Comparison of ENCODE assay signal across 8 mouse cellular contexts in genomic region chr1:191224302-191224980, GRCm38 (mm10). TPM values are rescaled to one million over a fixed set of nuclear protein-coding genes. Genes with fewer than 3 reads are reported as not detected.
DNase-seq lines count a peak whose midpoint lies in the region; TF ChIP-seq lines count a peak whose summit lies in the region.

No protein-coding gene starts in this region.

- DNase-seq in WW6 (ENCODE audit: low read depth, low spot score) = peak; percentile 71
- peak; percentile 80 to 92 for DNase-seq in cerebellum, postnatal 4 days (ENCODE audit: low spot score in 2 of 2)
- peak; percentile 97 for DNase-seq in gastrocnemius, adult 2 months
- peak; percentile 70 for DNase-seq in hindlimb bud, embryonic 11.5 days (ENCODE audit: extremely low spot score, low read depth, low spot score)
- peak; percentile 82 to 89 for DNase-seq in left cerebral cortex, adult 8-10 months (ENCODE audit: low spot score in 2 of 2)
- DNase-seq in right cerebral cortex, postnatal 10 days (ENCODE audit: low spot score in 2 of 2) = peak; percentile 95
- DNase-seq in urinary bladder, postnatal 25 days (ENCODE audit: low spot score) = peak; percentile 94

- intact Hi-C loops in gastrocnemius, adult 2 months (cut with DNase I) = no loop called here

- peaks cover 18% of the 10 kb centered on the region for H3K27me3 ChIP-seq in megakaryocyte, embryonic 14.5 days (replicated peaks)

- peak overlapping the region; percentile 89 for H3K4me3 ChIP-seq in gastrocnemius, adult 2 months
- H3K4me3 ChIP-seq in megakaryocyte, embryonic 14.5 days (replicated peaks) = peak overlapping the region; percentile 98

- TF ChIP-seq CTCF in gastrocnemius, adult 2 months (IDR thresholded peaks at IDR 0.05) = peak; percentile 21; the same call in 1 of the 2 replicates

- no peaks in the 10 kb centered on the region for H3K36me3 ChIP-seq in megakaryocyte, embryonic 14.5 days (replicated peaks; ENCODE audit: low read length)

- H3K27ac ChIP-seq in gastrocnemius, adult 2 months = peak overlapping the region; percentile 99

- H3K4me1 ChIP-seq in megakaryocyte, embryonic 14.5 days = peaks cover 34% of the 10 kb centered on the region

- H3K9me3 ChIP-seq in megakaryocyte, embryonic 14.5 days = no peaks in the 10 kb centered on the region

RNA-seq across cellular contexts. Expression of gene Atf3, which starts 6.6 kb away (rescaled TPM):
- total RNA-seq in gastrocnemius, adult 2 months (2021) = 1 to 10 TPM; 2.7 to 7.2 TPM
- total RNA-seq in left cerebral cortex, adult 8-10 months (2022) = 1 to 10 TPM; 1.0 to 4.6 (median 2.5) TPM
- polyA plus RNA-seq in megakaryocyte, embryonic 14.5 days (2012; ENCODE audit: insufficient read depth, low replicate concordance) = 3.4 and 9.5 TPM in 2 replicates

RNA-seq across cellular contexts. Expression of gene Fam71a, which starts 59.8 kb away (rescaled TPM):
- not detected for total RNA-seq in gastrocnemius, adult 2 months (2021)
- total RNA-seq in left cerebral cortex, adult 8-10 months (2022) = not detected
- not detected in 2 replicates for polyA plus RNA-seq in megakaryocyte, embryonic 14.5 days (2012; ENCODE audit: insufficient read depth, low replicate concordance)

Comparison
In these comparisons a context has a peak if more than half of its experiments do, and no peak if none do; other contexts are left out.
1. Peak in every context shown above with its lines: DNase-seq, H3K4me3 ChIP-seq and H3K27ac ChIP-seq.